Mouse (Mus musculus) CH12.LX (cell line): ENCODE measurements at regions not wholly inside any gene's neighbourhood (a gene's known extent, or its start where the extent isn't known, plus 50 kb on each side); places are given as distances from the start of the nearest gene placed in this dataset.

Source experiments
- BHLHE40 ChIP-seq: IDR thresholded peaks from 2 replicates; pipeline ENCODE4 v1.6.1; 2011; ENCODE audit warnings: mild to moderate bottlenecking, low read depth, low read length, improper control_type of control experiment
- CTCF ChIP-seq, 2 experiments: IDR thresholded peaks in 1 of 2; conservative IDR thresholded peaks in 1 of 2; 2 replicates each; pipeline ENCODE4 v1.5.1; 2011 to 2012; ENCODE audit warnings: low read depth in 2 of 2, low read length in 2 of 2, improper control_type of control experiment in 1 of 2, inconsistent platforms in 1 of 2, mild to moderate bottlenecking in 1 of 2, moderate library complexity in 1 of 2
- POLR2A ChIP-seq: IDR thresholded peaks from 2 replicates; pipeline ENCODE4 v1.6.1; 2011; ENCODE audit warnings: low read depth, mild to moderate bottlenecking, improper control_type of control experiment, low read length
- TBP ChIP-seq: conservative IDR thresholded peaks from 2 replicates; pipeline ENCODE4 v1.6.1; 2011; ENCODE audit warnings: low read depth, low read length, improper control_type of control experiment

DNA sequence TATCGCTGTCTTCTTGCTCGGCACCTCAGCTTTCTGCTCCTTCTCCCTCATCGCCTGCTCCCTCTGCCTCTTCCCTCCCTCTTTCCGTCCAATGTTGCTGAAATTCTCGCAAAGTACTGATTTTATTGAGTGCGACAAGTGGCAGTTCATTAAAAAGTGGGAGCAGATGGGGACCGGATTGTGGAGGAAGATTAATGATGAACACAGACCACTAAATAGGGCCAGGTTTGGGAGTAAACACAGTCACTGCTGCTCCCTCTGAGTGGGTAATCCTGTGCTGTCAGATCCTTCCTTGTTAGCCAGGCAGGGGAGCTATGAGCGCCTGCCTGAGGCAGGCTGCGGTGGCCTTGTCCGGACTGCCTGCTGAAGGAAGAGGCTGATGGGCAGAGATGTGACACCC, 91.9 kb upstream of the 4931429L15Rik start:
- TF ChIP-seq TBP (no peak), POLR2A (no peak), BHLHE40 (no peak), CTCF (conservative IDR thresholded peaks at IDR 0.05 in 1 of 2, IDR thresholded peaks at IDR 0.05 in 1 of 2; ENCODE audit: low read depth in 2 of 2, low read length in 2 of 2) (no peak)
